Mouse (Mus musculus): ENCODE results near the gene Vamp5. TPM values are rescaled to one million over a fixed set of nuclear protein-coding genes. Genes with fewer than 3 reads are reported as not detected.
A peak's percentile ranks its signal among the peaks of the same experiment; 100 is the strongest.

Vamp5 gene
- total RNA-seq, 2 experiments from 2014 or later = 97.5 to 102 TPM

DNA sequence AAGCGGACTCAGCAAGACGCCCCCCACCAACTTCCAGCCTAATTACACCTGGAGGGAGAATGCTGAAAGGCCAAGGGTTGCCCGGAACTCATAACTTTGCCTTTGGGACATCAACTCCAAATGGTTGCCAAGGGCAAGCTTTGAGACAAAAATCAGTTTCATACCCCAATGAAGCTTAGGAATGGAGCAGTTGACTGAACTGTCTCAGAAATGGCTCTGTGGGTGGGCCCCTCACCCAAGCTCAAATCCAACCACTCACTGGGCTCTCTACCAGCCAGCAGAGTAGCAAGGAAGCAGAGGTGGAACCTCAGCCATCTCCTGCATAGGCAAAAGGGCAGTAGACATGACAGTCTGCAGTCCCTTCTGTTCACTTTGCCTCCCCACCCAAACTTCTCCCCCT is 7.5 kb upstream of the Vamp5 start:
- intact Hi-C loops (cut with DNase I) = no loop called here
- TF ChIP-seq CTCF (IDR thresholded peaks at IDR 0.05) = no peak
- peak overlapping the region; percentile 31; the same call in 1 of the 2 replicates for H3K27ac ChIP-seq

DNA sequence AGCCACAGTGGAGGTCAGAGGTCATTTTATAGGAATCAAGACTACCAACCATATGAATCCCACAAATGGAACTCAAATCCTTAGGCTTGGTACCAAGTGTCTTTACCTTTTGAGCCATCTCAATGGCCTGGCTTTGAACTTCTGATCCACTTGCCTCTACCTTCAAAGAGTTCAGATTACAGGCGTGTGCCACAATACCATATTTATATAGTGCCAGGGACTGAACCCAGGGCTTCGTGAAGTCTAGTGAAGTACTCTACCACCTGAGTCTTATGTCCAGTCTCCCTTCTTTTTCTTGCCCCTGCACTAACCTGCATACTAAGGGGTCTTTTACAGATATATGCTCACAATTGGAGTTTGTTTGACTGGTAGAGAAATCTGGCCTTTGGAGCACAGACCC is 6.3 kb upstream of the Vamp5 start:
- no peak overlapping the region for H3K4me3 ChIP-seq
- H3K27ac ChIP-seq = no peak overlapping the region
- TF ChIP-seq CTCF (IDR thresholded peaks at IDR 0.05) = no peak
- intact Hi-C loops (cut with DNase I) = no loop called here
- no peak for DNase-seq

More for the DNA sequence above, 7.5 kb upstream of the Vamp5 start:
- no peak overlapping the region for H3K4me3 ChIP-seq
- DNase-seq = no peak

GRCm38 (mm10) chr6:72385258-72385657 is 5.0 kb upstream of the Vamp5 start:
- TF ChIP-seq CTCF (IDR thresholded peaks at IDR 0.05) = no peak
- no peak overlapping the region for H3K27ac ChIP-seq
- H3K4me3 ChIP-seq = no peak overlapping the region
- peak; percentile 12 for DNase-seq
- intact Hi-C loops (cut with DNase I) = no loop called here

DNA sequence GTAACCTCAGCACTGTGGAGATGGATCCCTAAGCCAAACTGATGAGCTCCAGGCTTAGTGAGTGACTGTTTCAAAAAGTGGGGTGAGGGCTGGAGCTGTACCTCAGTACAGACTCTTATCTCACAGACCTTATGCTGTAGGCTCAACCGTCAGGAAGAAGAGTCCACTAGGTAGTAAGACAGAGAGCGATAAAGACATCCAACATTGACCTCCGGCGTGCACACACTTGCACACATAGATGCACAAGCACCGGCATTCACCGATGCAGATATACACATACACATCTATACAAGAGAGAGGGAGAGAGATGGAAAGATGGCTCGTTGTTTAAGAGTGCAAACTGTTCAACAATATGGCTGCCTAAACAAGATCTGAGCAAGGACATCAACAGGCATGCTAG is 3.7 kb upstream of the Vamp5 start:
- intact Hi-C loops (cut with DNase I) = no loop called here
- no peak for TF ChIP-seq CTCF (IDR thresholded peaks at IDR 0.05)
- DNase-seq = no peak
- H3K4me3 ChIP-seq = no peak overlapping the region
- H3K27ac ChIP-seq = no peak overlapping the region; the same call in 1 of the 2 replicates

DNA sequence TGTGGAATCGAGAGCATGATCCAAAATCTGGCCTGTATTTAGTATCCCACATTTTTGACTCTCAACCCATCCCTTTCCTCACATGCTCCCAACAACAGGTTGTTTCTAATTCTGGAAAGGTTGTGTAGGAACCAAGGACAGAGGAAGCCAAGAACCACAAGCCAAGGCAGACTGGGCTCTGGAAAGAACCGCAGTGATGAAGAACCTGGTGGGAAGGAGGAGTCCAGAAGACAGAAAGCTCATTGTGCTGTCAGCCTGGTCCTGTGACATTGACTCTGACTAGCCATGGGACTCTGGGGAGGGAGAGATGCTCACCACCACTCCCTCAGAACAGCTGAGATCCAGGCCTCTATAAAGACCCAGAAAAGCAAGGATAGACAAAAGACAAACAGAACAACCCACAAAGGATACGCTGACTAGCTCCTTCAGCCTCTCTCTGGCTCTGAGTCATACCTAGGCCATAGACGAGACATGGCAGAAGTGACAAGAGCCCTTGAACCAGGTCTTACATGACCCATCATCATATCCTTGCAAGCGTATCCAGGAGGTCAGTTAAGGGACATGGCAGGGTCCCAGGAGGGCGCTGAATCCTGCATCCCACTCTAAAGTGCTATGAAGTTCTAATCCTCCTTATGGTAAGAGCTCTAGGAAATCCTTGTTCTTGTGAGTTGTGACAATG is 3.0 kb upstream of the Vamp5 start:
- no peak for DNase-seq
- intact Hi-C loops (cut with DNase I) = no loop called here
- Histone ChIP-seq H3K27ac (peak overlapping the region; percentile 96), H3K4me3 (no peak overlapping the region)
- no peak for TF ChIP-seq CTCF (IDR thresholded peaks at IDR 0.05)

DNA sequence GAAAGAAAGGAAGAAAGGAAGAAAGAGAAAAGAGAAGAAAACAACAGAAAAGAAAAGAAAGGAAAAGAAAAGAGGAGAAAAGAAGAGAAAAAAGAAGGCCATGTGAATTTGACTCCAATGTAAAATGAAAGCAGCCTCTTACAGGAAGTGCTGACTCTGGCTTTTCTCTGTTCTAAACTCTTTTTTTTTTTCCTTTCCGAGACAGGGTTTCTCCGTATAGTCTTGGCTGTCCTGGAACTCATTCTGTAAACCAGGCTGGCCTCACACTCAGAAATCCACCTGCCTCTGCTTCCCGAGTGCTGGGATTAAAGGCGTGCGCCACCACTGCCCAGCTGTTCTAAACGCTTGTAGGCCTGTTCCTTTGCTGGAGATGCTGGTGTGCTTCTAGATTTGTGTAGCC is 2.2 kb upstream of the Vamp5 start:
- Histone ChIP-seq H3K27ac (peak overlapping the region; percentile 96), H3K4me3 (no peak overlapping the region)
- intact Hi-C loops (cut with DNase I) = no loop called here
- no peak for TF ChIP-seq CTCF (IDR thresholded peaks at IDR 0.05)
- DNase-seq = no peak

- Histone ChIP-seq H3K27ac (peak overlapping the region; percentile 96), H3K4me3 (peak overlapping the region; percentile 82)
- no peak for TF ChIP-seq CTCF (IDR thresholded peaks at IDR 0.05)
- intact Hi-C loops (cut with DNase I) = no loop called here
- peak; percentile 74 for DNase-seq
Observed at GRCm38 (mm10) chr6:72379377-72380130, 714 bp downstream of the Vamp5 start.

- peak; percentile 17; the same call in 1 of the 2 replicates for TF ChIP-seq CTCF (IDR thresholded peaks at IDR 0.05)
- H3K27ac ChIP-seq = peak overlapping the region; percentile 96
Observed at GRCm38 (mm10) chr6:72378510-72379234, 1.6 kb downstream of the Vamp5 start.

DNA sequence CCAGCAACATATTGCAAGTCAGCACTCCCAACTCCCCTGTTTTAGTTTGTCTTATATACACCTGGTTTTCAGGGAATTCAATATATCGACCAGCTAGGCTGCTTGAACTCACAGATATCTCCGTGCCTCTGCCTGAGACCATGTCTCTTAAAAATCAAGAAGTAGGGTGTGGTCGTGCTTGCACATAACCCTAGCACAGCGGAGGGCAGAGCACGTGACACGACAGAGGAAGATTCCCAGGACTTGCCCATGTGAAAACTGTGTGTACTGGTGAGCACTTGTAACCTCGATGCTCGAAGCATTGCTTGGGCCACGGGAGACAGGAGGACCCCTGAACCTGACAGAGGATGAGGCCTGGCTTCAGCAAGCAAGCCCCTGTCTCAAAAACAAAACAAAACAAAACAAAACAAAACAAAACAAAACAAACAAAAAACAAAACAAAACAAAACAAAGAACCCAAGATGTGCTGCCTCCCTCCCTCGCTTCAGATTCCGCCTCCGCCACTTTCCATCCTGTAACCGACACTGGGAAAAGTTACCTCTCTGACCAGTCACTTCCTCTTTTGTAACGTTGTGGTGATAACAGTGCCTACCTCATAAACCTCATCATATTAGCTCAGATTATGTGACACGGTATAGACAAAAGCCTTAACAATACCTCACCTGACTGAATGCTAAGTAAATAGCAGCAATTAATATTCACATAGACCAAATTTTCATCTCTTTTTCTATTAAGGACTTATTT is 5.3 kb downstream of the Vamp5 start:
- DNase-seq = no peak

More at GRCm38 (mm10) chr6:72378510-72379234, 1.6 kb downstream of the Vamp5 start:
- peak overlapping the region; percentile 82 for H3K4me3 ChIP-seq
- no peak for DNase-seq
- intact Hi-C loops (cut with DNase I) = no loop called here

GRCm38 (mm10) chr6:72374206-72374605 is 6.1 kb downstream of the Vamp5 start:
- intact Hi-C loops (cut with DNase I) = no loop called here
- no peak overlapping the region for H3K27ac ChIP-seq
- DNase-seq = no peak
- TF ChIP-seq CTCF (IDR thresholded peaks at IDR 0.05) = no peak
- H3K4me3 ChIP-seq = no peak overlapping the region

More for the DNA sequence above, 5.3 kb downstream of the Vamp5 start:
- Histone ChIP-seq H3K27ac (no peak overlapping the region), H3K4me3 (no peak overlapping the region)
- intact Hi-C loops (cut with DNase I) = no loop called here
- TF ChIP-seq CTCF (IDR thresholded peaks at IDR 0.05) = no peak

DNA sequence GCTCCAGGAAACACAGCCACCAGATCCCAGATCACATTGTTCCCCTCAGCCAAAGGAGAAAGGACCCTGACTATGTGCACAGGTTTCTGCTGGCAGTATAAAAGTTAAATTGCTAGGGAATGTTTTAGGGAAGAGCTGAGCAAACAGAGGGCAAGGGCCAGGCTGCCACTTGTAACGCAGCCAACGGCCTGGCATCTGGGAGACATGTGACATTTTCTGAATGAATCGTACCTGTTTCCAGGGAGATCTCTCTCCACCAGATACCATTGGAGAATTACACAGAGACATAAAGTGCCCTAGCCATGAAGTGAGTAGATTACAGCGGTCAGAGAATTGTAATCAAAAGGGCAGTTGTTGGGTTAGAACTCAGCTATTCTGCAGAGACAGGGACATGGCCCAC is 7.1 kb downstream of the Vamp5 start:
- Histone ChIP-seq H3K27ac (no peak overlapping the region; the same call in 1 of the 2 replicates), H3K4me3 (no peak overlapping the region)
- DNase-seq = no peak
- no peak for TF ChIP-seq CTCF (IDR thresholded peaks at IDR 0.05)
- intact Hi-C loops (cut with DNase I) = no loop called here

- H3K27ac ChIP-seq = peak overlapping the region; percentile 51
- TF ChIP-seq CTCF (IDR thresholded peaks at IDR 0.05) = no peak
- intact Hi-C loops (cut with DNase I) = no loop called here
- no peak overlapping the region for H3K4me3 ChIP-seq
- DNase-seq = no peak
Observed at GRCm38 (mm10) chr6:72371571-72371970, 8.7 kb downstream of the Vamp5 start.

Measured in gastrocnemius, adult 2 months (tissue).